Mouse (Mus musculus) inflammation-experienced regulatory T-cells (primary cell): ENCODE data around the gene Gabre. TPM values are rescaled to one million over a fixed set of nuclear protein-coding genes. Genes with fewer than 3 reads are reported as not detected.

Source experiments
- polyA plus RNA-seq, 2 experiments: library from polyadenylated mRNA; unstranded; fragments of 100-300 nt; shearing (Covaris generic); gene quantifications; one replicate each; pipeline ENCODE4 v1.2.1; 2017

The Gabre gene
- under 1 TPM; 0.13 to 0.43 TPM for polyA plus RNA-seq

DNA sequence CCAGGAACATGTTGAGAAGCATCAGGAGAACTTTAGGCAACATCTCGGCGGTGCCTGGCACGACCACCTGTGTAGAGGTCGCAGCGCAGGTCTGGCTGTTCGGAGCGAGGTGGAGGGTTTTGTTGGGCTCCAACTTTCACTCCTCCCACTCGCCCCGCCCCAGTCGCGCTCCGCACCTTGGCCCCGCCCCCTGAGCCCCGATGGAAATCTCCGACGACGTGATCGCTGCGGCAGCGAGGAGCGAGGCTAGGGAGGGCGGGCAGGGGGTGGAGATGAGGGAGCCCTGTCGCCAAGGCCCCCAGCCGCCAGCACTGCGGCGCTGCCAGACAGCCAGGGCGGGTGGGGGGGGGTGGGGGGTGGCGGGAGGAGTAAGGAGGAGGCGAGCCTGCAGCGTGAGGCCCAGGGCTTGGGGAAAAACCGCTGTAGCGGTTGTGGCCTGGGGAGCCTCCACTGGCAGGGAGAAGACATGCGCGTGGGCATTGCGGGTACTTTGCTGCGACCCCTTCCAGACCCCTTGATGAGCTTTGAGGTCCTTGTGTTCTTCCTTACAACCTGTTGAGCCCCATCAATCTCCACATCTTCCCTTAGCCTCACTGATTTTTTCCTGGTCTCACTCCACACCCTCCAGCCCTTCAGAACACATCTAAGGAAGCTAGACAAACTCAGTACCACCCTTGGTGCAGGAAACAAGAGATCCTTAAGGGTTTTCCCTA lies at the start of gene Gabre:
Gene Gabre (minus strand): TSS at position 145 of the 713 bp plus-strand sequence.

GRCm38 (mm10) chrX:72221717-72222116 lies 52.9 kb downstream of the Gabre start, which contains the start of gene Magea4:
Gene Magea4 (plus strand): TSS chrX:72222017.

Other genes starting within 250 kb of the Gabre start
- not detected for gene Magea4, start 52.8 kb downstream of the Gabre start, polyA plus RNA-seq
- not detected for gene Magea10, start 112.1 kb upstream of the Gabre start, polyA plus RNA-seq